Mouse (Mus musculus) heart, embryonic 12.5 days (tissue): ENCODE results near the gene Ntn1. TPM values are rescaled to one million over a fixed set of nuclear protein-coding genes. Genes with fewer than 3 reads are reported as not detected.

Experiments used
- ATAC-seq: fragments of 200-750 bp; cut with Nextera tagmentation; 2 replicates; pipeline ENCODE4 v1.8.0; 2017; ENCODE audit warnings: moderate TSS enrichment, moderate library complexity; ENCODE audit not compliant: insufficient number of reproducible peaks, low FRiP score
- H3K27ac ChIP-seq: fragments of 300-500 bp; sonication (generic); 2 replicates; pipeline ENCODE4 v1.5.1; 2016; ENCODE audit warnings: mild to moderate bottlenecking, moderate library complexity; ENCODE audit not compliant: poor library complexity, severe bottlenecking
- H3K27me3 ChIP-seq: fragments of 300-500 bp; sonication (generic); replicated peaks from 2 replicates; pipeline ENCODE4 v1.6.1; 2016; ENCODE audit warnings: mild to moderate bottlenecking, moderate library complexity
- H3K36me3 ChIP-seq: fragments of 300-500 bp; sonication (generic); 2 replicates; pipeline ENCODE4 v1.6.1; 2016; ENCODE audit warnings: mild to moderate bottlenecking, moderate library complexity
- H3K4me1 ChIP-seq: fragments of 300-500 bp; sonication (generic); replicated peaks from 2 replicates; pipeline ENCODE4 v1.6.1; 2016; ENCODE audit warnings: mild to moderate bottlenecking
- H3K4me2 ChIP-seq: fragments of 300-500 bp; sonication (generic); 2 replicates; pipeline ENCODE4 v1.6.1; 2016; ENCODE audit warnings: mild to moderate bottlenecking, moderate library complexity
- H3K4me3 ChIP-seq: fragments of 300-500 bp; sonication (generic); 2 replicates; pipeline ENCODE4 v1.5.1; 2016; ENCODE audit warnings: mild to moderate bottlenecking
- H3K9ac ChIP-seq: fragments of 300-500 bp; sonication (generic); 2 replicates; pipeline ENCODE4 v1.6.1; 2016; ENCODE audit warnings: mild to moderate bottlenecking, moderate library complexity
- H3K9me3 ChIP-seq: fragments of 300-500 bp; sonication (generic); replicated peaks from 2 replicates; pipeline ENCODE4 v1.6.1; 2016; ENCODE audit warnings: mild to moderate bottlenecking, moderate library complexity
- WGBS: fragments of 180-500 bp; shearing (Covaris S2); methylation state at CpG from one replicate; pipeline ENCODE4 v1.1.7; 2016; 5-methylcytosine and 5-hydroxymethylcytosine counted together
- polyA plus RNA-seq: library from polyadenylated mRNA; unstranded; fragments of >200 nt; fragmentation: Nextera tagmentation; extraction: Ambion mirVana; gene quantifications from 2 replicates; pipeline ENCODE4 v1.2.1, GENCODE M21; 2016

Ntn1 gene
- 38.6 and 41.9 TPM in 2 replicates for polyA plus RNA-seq

DNA sequence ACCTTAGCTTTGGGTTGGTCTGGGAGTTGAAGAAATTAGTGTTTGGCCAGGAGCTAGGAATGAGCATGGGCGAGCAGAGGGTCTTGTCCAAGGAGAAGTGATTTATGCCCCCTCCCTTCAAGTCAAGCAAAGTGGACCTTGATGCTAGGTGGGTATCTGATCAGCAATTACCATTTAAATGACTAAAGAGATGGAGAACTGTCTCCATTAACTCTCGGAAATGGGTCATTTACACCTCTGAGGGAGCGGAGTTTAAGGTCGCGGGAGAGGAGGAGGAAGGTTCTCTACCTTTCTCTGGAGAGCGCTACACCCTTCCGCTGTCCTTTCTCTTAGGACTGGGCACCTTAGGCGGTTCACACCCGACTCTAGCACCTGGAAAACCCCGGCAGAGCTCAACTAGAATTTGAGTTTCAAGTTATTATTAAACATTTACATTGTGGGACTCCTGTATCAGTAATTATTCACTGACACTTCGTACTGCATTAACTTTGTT lies at the start of gene Ntn1:
Ntn1 (minus strand) TSS at position 97 of the 493 bp plus-strand sequence.
- Histone ChIP-seq H3K4me3 (peak within 1 kb of the TSS; percentile 59), H3K9me3 (no peaks in the 10 kb centered on the region), H3K9ac (peak within 1 kb of the TSS; percentile 69), H3K36me3 (no peaks in the 10 kb centered on the region), H3K27me3 (peaks cover 81% of the 10 kb centered on the region), H3K4me1 (peaks cover 29% of the 10 kb centered on the region), H3K4me2 (peak within 1 kb of the TSS; percentile 95), H3K27ac (peak within 1 kb of the TSS; percentile 61; the same call in 1 of the 2 replicates)
- ATAC-seq = no peak
- 7% methylated on average over 11 of the region's 11 CpGs for WGBS

DNA sequence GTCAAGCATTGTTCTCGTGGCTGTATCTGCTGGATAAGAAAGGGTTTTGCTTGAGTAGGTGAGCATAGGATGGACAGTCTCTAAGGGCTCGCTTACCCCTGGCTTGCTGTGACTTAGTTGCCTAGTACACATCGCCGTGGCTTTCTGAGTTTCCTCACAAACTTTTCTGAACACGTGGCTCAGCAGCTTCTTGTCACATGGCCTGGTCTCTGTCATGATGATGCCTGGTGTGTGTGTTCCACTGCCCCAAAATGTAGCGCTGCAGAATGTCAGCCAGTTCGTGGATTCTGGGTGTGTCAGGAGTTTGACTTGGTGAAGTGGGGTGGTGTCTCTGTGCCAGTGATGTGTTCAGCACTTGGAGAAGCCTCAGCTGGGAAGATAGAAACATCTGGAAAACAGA lies 47.7 kb upstream of the Ntn1 start:
- Histone ChIP-seq H3K4me1 (peaks cover 12% of the 10 kb centered on the region), H3K4me2 (no peak overlapping the region), H3K9me3 (no peaks in the 10 kb centered on the region), H3K36me3 (no peaks in the 10 kb centered on the region), H3K4me3 (no peak overlapping the region), H3K27me3 (peaks cover 16% of the 10 kb centered on the region), H3K9ac (no peak overlapping the region), H3K27ac (no peak overlapping the region)
- no peak for ATAC-seq
- 76% methylated on average over 7 of the region's 7 CpGs for WGBS

DNA sequence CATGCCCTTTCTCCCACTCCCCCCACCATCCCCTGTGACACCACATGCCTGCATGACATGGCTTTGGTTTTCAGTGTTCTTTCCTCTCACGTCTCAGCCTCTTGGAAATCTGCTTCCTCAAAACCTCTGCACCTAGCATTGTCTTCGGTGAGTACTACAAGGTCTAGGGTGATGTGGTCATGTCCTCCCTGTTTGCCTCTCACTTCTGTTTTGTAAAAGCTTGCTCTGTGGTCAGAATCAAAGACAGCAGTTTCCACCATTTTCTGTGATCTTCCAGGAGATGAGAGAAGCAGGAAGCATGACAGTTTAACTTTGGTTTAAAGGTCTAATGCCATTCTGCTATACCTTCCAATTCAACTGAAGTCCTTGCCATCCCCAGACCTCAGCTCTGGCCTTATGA lies 46.6 kb upstream of the Ntn1 start:
- Histone ChIP-seq H3K9ac (no peak overlapping the region), H3K9me3 (no peaks in the 10 kb centered on the region), H3K4me1 (peaks cover 12% of the 10 kb centered on the region), H3K4me3 (no peak overlapping the region), H3K27ac (no peak overlapping the region), H3K27me3 (peaks cover 16% of the 10 kb centered on the region), H3K36me3 (no peaks in the 10 kb centered on the region), H3K4me2 (no peak overlapping the region)
- 75% methylated on average over 2 of the region's 2 CpGs for WGBS
- no peak for ATAC-seq

DNA sequence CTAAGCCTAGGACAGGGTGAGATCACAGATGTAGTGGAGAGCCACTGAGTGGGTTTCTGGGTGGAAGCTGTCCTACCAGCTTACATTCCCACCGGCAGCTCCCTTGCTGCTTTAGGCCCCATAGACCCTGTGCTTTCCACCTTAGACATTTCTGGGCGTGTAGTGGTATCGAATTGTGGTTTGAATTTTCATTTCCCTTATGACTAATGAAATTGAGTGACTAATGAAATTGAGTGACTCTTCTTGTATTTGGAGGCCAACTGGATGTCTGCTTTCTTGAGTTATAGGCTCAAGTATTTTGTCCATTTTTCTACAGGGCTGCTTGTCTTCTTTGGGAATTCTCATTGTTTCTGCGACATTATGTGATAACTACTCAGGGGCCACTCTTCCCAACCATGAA lies 45.9 kb upstream of the Ntn1 start:
- no peak overlapping the region for H3K27ac ChIP-seq
- no peak for ATAC-seq

DNA sequence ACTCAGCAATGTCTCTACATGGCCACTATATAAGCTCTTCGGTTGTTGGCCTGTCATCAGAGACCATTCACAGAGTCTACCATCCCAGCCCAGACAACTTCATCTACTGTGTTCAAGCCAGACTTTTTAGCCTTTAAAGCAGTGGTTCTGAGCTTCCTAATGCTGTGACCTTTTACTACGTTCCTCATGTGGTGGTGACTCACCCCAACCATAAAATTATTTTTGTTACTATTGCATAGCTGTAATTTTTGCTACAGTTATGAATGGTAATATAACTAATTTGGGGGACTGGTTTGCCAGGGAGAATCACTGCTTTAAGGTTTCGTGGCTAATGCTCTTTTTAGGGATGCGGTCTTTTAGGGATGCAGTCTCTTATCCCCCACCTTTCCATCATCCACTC lies 45.3 kb upstream of the Ntn1 start:
- no peak overlapping the region for H3K4me2 ChIP-seq
- no peaks in the 10 kb centered on the region for H3K9me3 ChIP-seq
- no peak overlapping the region for H3K9ac ChIP-seq
- no peak overlapping the region for H3K4me3 ChIP-seq
- WGBS = 75% methylated on average over 4 of the region's 4 CpGs
- H3K36me3 ChIP-seq = no peaks in the 10 kb centered on the region
- peaks cover 3% of the 10 kb centered on the region for H3K4me1 ChIP-seq
- peaks cover 18% of the 10 kb centered on the region for H3K27me3 ChIP-seq
- ATAC-seq = no peak
- H3K27ac ChIP-seq = no peak overlapping the region

More for the DNA sequence above, 45.9 kb upstream of the Ntn1 start:
- Histone ChIP-seq H3K9me3 (no peaks in the 10 kb centered on the region), H3K9ac (no peak overlapping the region), H3K4me1 (peaks cover 10% of the 10 kb centered on the region), H3K4me3 (no peak overlapping the region), H3K4me2 (no peak overlapping the region), H3K36me3 (no peaks in the 10 kb centered on the region), H3K27me3 (peaks cover 16% of the 10 kb centered on the region)
- 87% methylated on average over 4 of the region's 4 CpGs for WGBS

DNA sequence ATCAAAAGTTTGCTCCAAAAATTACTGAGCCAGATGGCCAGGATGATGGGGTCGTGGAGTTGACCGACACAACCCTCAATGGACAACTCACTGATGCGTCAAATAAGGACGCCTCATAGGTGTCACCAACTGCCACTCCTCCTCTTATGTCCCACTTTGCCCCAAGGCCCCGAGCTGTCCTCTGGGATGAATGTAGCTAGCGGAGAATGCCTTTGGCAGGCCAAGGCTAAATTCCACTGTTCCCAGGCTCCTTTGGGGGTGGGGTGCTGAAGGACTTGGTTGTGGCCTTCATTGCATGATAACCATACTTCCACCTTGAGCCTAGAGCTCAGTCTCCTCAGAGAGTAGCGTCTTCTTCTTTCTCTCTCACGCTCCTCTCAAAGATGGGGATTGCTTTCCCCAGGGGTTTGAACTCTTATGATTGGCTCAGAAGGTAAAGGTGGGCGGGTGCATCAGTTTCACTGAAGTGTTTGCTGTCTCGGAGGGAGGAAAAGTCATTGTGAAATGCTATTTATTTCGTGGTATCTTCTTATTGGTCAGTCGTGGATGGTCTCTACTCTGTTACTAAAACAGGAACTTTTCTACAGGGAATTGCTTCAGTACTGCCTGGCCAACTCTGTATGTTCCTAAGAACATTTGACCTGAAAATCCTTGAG lies 42.5 kb upstream of the Ntn1 start:
- WGBS = 74% methylated on average over 12 of the region's 12 CpGs
- ATAC-seq = no peak

DNA sequence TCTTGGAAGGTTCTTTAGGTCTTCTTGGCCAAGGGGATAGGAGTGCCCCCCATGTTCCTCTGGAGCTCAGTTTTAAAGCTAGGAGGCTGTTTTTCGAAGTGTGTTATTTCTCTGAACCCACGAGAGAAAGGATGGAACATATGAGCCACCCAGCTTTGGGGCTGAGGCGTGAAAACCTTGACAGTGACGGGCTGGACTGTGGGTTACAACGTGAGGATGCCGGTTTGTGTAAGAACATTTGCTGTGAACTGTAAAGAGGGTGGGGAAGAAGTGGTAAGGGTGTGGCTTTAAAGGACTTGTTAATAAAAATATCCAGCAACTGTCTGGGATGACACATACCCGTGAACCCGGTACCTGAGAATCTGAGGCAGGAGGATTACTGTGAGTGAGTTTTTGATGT lies 41.7 kb upstream of the Ntn1 start:
- H3K36me3 ChIP-seq = no peaks in the 10 kb centered on the region
- no peak overlapping the region for H3K9ac ChIP-seq
- peaks cover 17% of the 10 kb centered on the region for H3K27me3 ChIP-seq
- no peak overlapping the region for H3K4me2 ChIP-seq
- no peak for ATAC-seq
- no peak overlapping the region for H3K27ac ChIP-seq
- H3K4me1 ChIP-seq = no peaks in the 10 kb centered on the region
- no peak overlapping the region for H3K4me3 ChIP-seq
- 82% methylated on average over 8 of the region's 8 CpGs for WGBS
- peaks cover under 1% of the 10 kb centered on the region; the same call in 1 of the 2 replicates for H3K9me3 ChIP-seq

More for the DNA sequence above, 42.5 kb upstream of the Ntn1 start:
- Histone ChIP-seq H3K27me3 (peaks cover 17% of the 10 kb centered on the region), H3K36me3 (no peaks in the 10 kb centered on the region), H3K4me3 (no peak overlapping the region), H3K9me3 (no peaks in the 10 kb centered on the region), H3K9ac (no peak overlapping the region), H3K4me2 (no peak overlapping the region), H3K27ac (no peak overlapping the region), H3K4me1 (no peaks in the 10 kb centered on the region)

DNA sequence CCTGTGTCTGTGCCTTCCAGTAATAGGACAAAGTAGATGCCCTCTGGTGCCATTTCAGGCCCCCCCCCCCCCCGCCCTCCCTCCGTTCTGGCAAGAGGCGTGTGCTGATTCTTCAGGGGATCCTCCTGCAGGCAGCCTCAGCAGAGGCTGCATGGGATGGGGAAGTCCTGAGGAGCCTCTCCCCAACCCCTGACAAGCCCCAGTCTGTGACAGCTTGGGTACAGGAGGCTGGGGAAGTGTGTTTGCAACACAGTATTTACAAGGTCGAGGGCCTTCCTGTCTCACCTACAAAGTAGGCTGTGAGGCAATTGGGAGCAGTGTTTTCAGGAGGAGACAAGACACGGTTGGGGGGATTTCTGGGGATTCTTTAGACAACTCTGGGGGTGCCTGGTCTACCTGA lies 40.3 kb upstream of the Ntn1 start:
- Histone ChIP-seq H3K27me3 (peaks cover 17% of the 10 kb centered on the region), H3K27ac (no peak overlapping the region), H3K4me3 (no peak overlapping the region), H3K4me1 (no peaks in the 10 kb centered on the region), H3K9me3 (peaks cover 4% of the 10 kb centered on the region; the same call in 1 of the 2 replicates), H3K4me2 (no peak overlapping the region), H3K9ac (no peak overlapping the region), H3K36me3 (no peaks in the 10 kb centered on the region)
- ATAC-seq = no peak
- 55% methylated on average over 5 of the region's 5 CpGs for WGBS

DNA sequence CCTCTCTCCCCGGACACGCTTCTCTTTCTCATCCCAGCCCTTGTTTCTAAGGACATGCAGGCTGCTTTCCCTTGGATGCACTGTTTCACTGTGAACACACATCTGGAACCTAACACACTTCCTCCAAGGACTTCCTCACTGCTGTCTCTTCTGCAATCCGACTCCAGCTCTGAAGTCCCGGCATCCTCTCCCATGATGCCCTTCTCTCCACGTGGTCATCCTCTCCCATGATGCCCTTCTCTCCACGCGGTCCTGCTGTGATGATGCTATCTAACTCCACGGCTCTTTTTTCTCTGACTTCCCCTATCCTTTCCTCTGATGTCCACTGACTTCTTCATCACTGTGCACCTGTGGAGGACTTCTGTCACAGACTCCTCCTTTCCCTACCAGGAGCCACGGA lies 39.5 kb upstream of the Ntn1 start:
- no peak overlapping the region for H3K9ac ChIP-seq
- H3K9me3 ChIP-seq = peaks cover 4% of the 10 kb centered on the region; the same call in 1 of the 2 replicates
- peaks cover 23% of the 10 kb centered on the region for H3K27me3 ChIP-seq
- no peak for ATAC-seq
- no peak overlapping the region for H3K27ac ChIP-seq
- 76% methylated on average over 9 of the region's 9 CpGs for WGBS
- H3K36me3 ChIP-seq = no peaks in the 10 kb centered on the region
- H3K4me2 ChIP-seq = no peak overlapping the region
- no peak overlapping the region for H3K4me3 ChIP-seq
- H3K4me1 ChIP-seq = no peaks in the 10 kb centered on the region

DNA sequence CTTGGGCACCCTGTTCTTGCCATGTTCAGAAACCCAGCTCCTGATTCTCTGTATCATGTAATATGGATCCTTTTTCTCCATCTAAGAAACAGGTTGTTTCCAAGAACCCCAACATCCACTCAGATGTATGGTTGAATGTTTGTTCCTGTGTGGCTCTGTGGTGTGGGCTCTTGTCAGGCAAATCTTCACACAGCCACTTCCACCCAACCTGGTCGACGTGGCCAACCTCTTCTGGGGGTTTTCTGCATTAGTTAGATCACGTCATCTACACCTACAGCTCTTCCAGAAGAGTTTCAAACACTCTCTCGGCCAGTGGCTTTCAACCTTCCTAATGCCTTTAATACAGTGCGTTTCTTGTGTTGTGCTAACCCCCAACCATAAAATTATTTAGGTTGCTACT lies 35.8 kb upstream of the Ntn1 start:
- no peaks in the 10 kb centered on the region for H3K36me3 ChIP-seq
- H3K27ac ChIP-seq = no peak overlapping the region
- H3K9me3 ChIP-seq = peaks cover 4% of the 10 kb centered on the region; the same call in 1 of the 2 replicates
- no peak for ATAC-seq
- H3K4me2 ChIP-seq = no peak overlapping the region
- H3K27me3 ChIP-seq = peaks cover 43% of the 10 kb centered on the region
- no peak overlapping the region for H3K9ac ChIP-seq
- peaks cover 8% of the 10 kb centered on the region; the same call in 1 of the 2 replicates for H3K4me1 ChIP-seq
- WGBS = 73% methylated on average over 5 of the region's 5 CpGs
- no peak overlapping the region for H3K4me3 ChIP-seq

DNA sequence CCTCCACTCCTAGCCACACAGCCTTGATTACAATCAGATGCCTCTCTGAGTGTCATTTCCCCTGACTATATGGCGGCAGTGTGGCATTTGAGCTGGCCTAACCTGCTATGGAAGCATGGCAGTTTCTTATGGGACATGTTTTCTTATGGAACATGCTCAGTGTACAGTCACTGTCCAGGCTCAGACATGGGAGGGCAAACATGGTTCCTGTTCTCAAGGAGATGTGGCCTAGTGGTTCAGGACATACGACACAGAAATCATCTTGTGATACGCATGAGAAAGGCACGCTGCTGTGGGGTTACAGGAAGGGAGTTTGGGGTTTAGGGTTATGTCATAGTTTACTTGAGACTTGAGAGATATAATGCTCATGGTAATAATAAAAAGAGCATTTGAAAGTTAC lies 35.0 kb upstream of the Ntn1 start:
- Histone ChIP-seq H3K9me3 (peaks cover 4% of the 10 kb centered on the region; the same call in 1 of the 2 replicates), H3K4me1 (peaks cover 8% of the 10 kb centered on the region; the same call in 1 of the 2 replicates), H3K36me3 (no peaks in the 10 kb centered on the region), H3K9ac (no peak overlapping the region), H3K4me3 (no peak overlapping the region), H3K4me2 (no peak overlapping the region), H3K27me3 (peaks cover 46% of the 10 kb centered on the region), H3K27ac (no peak overlapping the region)
- no peak for ATAC-seq
- 87% methylated on average over 4 of the region's 4 CpGs for WGBS
